Mouse (Mus musculus) stomach, postnatal 0 days (tissue): ENCODE measurements around the gene Creb5. TPM values are rescaled to one million over a fixed set of nuclear protein-coding genes. Genes with fewer than 3 reads are reported as not detected.
A peak's percentile ranks its signal among the peaks of the same experiment; 100 is the strongest.

Experiments used
- ATAC-seq: fragments of 200-750 bp; cut with Nextera tagmentation; 2 replicates; pipeline ENCODE4 v1.8.0; 2017; ENCODE audit not compliant: low FRiP score, low TSS enrichment
- DNase-seq: peaks from one replicate; pipeline ENCODE4 v3.0.0-alpha.2; 2016; ENCODE audit warnings: low spot score
- H3K27ac ChIP-seq: fragments of 300-500 bp; sonication (generic); replicated peaks from 2 replicates; pipeline ENCODE4 v1.5.1; 2014; ENCODE audit warnings: mild to moderate bottlenecking, control low read depth
- H3K27me3 ChIP-seq: fragments of 300-500 bp; sonication (generic); 2 replicates; pipeline ENCODE4 v1.6.1; 2014; ENCODE audit warnings: low read length; ENCODE audit not compliant: control insufficient read depth, insufficient read depth
- H3K36me3 ChIP-seq: fragments of 300-500 bp; sonication (generic); 2 replicates; pipeline ENCODE4 v1.6.1; 2014; ENCODE audit warnings: low read length, mixed read lengths; ENCODE audit not compliant: control insufficient read depth, insufficient read depth
- H3K4me1 ChIP-seq: fragments of 300-500 bp; sonication (generic); replicated peaks from 2 replicates; pipeline ENCODE4 v1.6.1; 2014; ENCODE audit warnings: antibody characterized with exemption; ENCODE audit not compliant: control insufficient read depth, insufficient read depth
- H3K4me2 ChIP-seq: fragments of 300-500 bp; sonication (generic); replicated peaks from 2 replicates; pipeline ENCODE4 v1.6.1; 2014; ENCODE audit warnings: low read depth, mild to moderate bottlenecking, control low read depth, moderate library complexity
- H3K4me3 ChIP-seq: fragments of 300-500 bp; sonication (generic); 2 replicates; pipeline ENCODE4 v1.5.1; 2014; ENCODE audit warnings: low read depth, low read length, control low read depth
- H3K9ac ChIP-seq: fragments of 300-500 bp; sonication (generic); 2 replicates; pipeline ENCODE4 v1.6.1; 2014; ENCODE audit warnings: mild to moderate bottlenecking, low read length, control low read depth, mixed read lengths
- H3K9me3 ChIP-seq: fragments of 300-500 bp; sonication (generic); 2 replicates; pipeline ENCODE4 v1.6.1; 2016; ENCODE audit warnings: low read length; ENCODE audit not compliant: control insufficient read depth
- CTCF ChIP-seq: IDR thresholded peaks from 2 replicates; pipeline ENCODE4 v1.5.1; 2016; ENCODE audit warnings: antibody characterized with exemption, low read depth, mild to moderate bottlenecking, moderate library complexity
- EP300 ChIP-seq: optimal IDR thresholded peaks from 2 replicates; pipeline ENCODE3; 2016; ENCODE audit warnings: antibody characterized with exemption
- WGBS: fragments of 180-500 bp; shearing (Covaris S2); extraction: QIAGEN DNeasy Blood & Tissue Kit; methylation state at CpG from one replicate; pipeline ENCODE4 v1.1.7; 2014; 5-methylcytosine and 5-hydroxymethylcytosine counted together
- polyA plus RNA-seq: library from polyadenylated mRNA; unstranded; fragments of >200 nt; fragmentation: Nextera tagmentation; extraction: Ambion mirVana; gene quantifications from 2 replicates; pipeline ENCODE4 v1.2.1, GENCODE M21; 2015

Gene Creb5
- polyA plus RNA-seq, 1 experiment from 2014 or later: 3.2 TPM

DNA sequence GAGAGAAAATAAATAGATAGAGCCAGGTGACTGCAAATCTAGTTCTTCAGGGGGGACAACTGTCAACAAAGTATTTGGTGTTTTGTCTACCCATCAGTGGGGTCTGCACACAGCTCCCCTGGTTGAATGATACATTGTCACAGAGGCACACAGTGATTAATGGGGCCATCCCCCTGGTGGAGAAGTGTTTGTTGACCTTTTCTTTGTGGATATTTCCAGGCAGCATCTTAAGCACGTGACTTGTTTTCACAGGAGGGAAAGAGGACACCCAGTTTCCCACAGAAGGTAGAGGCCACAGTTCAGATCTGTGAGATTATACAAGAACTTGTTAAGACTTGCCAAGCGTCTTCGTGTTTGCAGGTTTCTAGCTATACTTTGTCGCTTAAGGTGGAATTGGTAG lies 370.4 kb downstream of the Creb5 start:
- Histone ChIP-seq H3K4me1 (no peaks in the 10 kb centered on the region; the same call in 1 of the 2 replicates), H3K4me3 (no peak overlapping the region), H3K9ac (no peak overlapping the region), H3K4me2 (no peak overlapping the region), H3K27ac (no peak overlapping the region), H3K36me3 (no peaks in the 10 kb centered on the region), H3K9me3 (no peaks in the 10 kb centered on the region), H3K27me3 (no peaks in the 10 kb centered on the region)
- no peak for ATAC-seq
- TF ChIP-seq CTCF: 0 out of 2 replicates have a peak, but pooled peaks have one; percentile 20
- no peak for TF ChIP-seq EP300
- 60% methylated on average over 4 of the region's 4 CpGs for WGBS
- DNase-seq: no peak

DNA sequence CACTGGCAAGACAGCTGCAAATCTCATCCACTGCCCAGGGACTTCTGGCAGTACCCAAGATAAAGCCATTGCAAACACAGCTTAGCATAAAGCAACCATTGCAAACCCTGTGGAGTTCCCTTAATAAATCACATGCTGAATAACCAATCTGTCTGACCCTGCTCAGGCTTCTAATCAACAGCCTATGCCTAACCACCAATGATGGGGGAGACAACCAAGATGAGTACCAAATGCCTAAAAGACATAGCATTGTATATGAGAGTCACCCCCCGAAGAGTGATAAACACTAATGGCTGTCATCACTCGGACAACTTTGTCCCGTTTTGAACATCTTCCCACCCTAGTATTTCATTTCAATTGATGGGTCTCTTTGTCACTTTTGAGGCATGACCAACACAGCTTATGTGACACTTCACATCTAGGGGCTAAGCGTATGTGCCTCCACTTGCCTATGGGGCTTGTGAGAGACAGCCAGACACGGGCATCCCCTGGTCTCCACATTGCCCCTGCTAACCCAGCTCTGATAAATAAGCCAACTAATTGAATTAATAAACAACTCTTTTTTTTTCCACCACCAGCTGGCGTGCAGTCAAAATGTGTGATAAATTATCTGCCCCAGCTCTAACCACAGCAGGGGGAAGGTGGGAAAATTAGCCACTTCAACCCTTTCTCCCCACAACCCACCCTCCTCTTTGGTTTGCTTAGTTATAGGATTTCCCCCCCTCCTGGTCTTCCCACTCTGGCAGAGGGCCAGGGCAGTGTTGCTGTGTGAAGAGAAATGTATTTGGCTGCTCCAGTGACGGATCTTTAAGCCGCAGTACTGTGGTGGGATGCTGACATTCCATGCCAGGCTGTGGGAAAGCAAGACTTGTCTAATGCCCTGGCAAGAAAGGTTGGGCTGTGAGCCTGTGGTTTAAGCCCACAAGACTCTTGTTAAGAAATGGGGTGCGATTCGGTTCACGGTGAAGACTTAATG lies 376.1 kb downstream of the Creb5 start:
- no peak for DNase-seq
- ATAC-seq: no peak
- TF ChIP-seq EP300: no peak
- TF ChIP-seq CTCF: no peak

DNA sequence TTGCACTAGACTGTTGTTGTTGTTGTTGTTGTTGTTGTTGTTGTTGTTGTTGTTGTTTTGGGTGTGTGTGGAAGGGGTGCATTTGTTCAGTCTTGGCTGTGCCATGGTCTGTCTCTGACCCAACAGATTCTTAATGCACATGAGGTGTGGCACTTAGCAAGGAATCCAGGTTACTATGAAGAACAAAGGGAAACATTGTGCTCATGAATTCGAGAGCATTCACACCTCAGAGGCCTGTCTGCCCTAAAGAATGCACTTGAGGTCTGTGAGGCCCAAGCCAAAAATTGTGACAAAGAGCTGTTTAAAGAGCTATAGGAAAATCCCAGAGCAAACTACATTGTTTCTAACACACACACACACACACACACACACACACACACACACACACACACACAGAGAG lies 377.7 kb downstream of the Creb5 start:
- Histone ChIP-seq H3K9me3 (no peaks in the 10 kb centered on the region), H3K27me3 (no peaks in the 10 kb centered on the region), H3K9ac (no peak overlapping the region), H3K4me2 (no peak overlapping the region), H3K4me3 (no peak overlapping the region), H3K4me1 (no peaks in the 10 kb centered on the region), H3K27ac (no peak overlapping the region), H3K36me3 (no peaks in the 10 kb centered on the region)
- DNase-seq (no peak), ATAC-seq (0 out of 2 replicates have a peak, but pooled peaks have one; percentile 24)
- TF ChIP-seq CTCF: no peak
- no peak for TF ChIP-seq EP300
- 36% methylated on average over 1 of the region's 1 CpGs for WGBS

More for the DNA sequence above, 376.1 kb downstream of the Creb5 start:
- H3K4me2 ChIP-seq: no peak overlapping the region
- H3K4me3 ChIP-seq: no peak overlapping the region
- H3K4me1 ChIP-seq: no peaks in the 10 kb centered on the region
- no peaks in the 10 kb centered on the region for H3K36me3 ChIP-seq
- WGBS: 54% methylated on average over 11 of the region's 11 CpGs
- no peak overlapping the region for H3K9ac ChIP-seq
- H3K27me3 ChIP-seq: no peaks in the 10 kb centered on the region
- no peaks in the 10 kb centered on the region for H3K9me3 ChIP-seq
- no peak overlapping the region for H3K27ac ChIP-seq

DNA sequence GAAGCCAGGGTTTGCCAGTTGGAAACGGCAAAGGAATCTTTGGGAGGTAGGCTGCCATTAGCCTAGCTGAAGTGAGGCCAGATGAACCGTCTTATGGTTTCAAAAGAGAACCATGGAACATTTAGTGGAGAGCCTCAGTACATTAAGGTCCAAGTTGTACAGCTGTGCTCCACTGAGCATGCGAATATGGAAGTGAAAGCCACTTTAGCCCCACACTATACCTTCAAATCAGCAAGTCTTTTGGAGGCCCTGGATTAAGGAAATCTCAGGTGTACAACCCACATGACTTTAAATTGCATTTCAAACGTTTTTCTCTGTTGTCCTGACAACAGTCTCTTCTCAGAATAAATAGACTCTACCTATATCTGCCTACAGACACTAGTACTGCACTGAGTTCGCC lies 379.4 kb downstream of the Creb5 start:
- Histone ChIP-seq H3K9ac (no peak overlapping the region), H3K27ac (no peak overlapping the region), H3K36me3 (no peaks in the 10 kb centered on the region), H3K4me2 (no peak overlapping the region), H3K9me3 (no peaks in the 10 kb centered on the region), H3K4me3 (no peak overlapping the region), H3K4me1 (no peaks in the 10 kb centered on the region), H3K27me3 (no peaks in the 10 kb centered on the region)
- ATAC-seq: no peak
- WGBS: 75% methylated on average over 5 of the region's 5 CpGs
- TF ChIP-seq EP300 (no peak), CTCF (no peak)
- DNase-seq: no peak

DNA sequence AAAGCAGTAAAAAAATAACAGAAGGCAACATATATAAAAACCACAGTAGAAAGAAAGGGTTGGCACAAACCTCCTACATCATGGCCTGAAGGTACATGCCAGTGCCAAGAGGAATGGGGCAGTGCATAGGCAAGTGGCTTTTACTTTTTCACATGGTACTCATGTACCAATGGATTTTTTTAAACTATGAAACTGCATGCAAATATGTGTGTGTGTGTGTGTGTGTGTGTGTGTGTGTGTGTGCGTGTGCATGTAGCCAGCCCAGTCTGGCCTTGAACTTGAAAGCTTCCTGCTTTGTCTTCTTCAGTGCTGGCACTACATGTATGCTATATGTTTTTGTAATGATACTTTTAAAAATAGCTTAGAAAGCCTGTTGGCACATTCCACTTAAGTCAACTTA lies 391.2 kb downstream of the Creb5 start:
- ATAC-seq: no peak
- Histone ChIP-seq H3K4me2 (no peak overlapping the region), H3K27me3 (no peaks in the 10 kb centered on the region), H3K9ac (no peak overlapping the region), H3K4me3 (no peak overlapping the region), H3K4me1 (no peaks in the 10 kb centered on the region), H3K9me3 (no peaks in the 10 kb centered on the region), H3K27ac (no peak overlapping the region), H3K36me3 (no peaks in the 10 kb centered on the region)
- DNase-seq: no peak
- TF ChIP-seq EP300: no peak
- TF ChIP-seq CTCF: no peak
- WGBS: 90% methylated on average over 1 of the region's 1 CpGs

DNA sequence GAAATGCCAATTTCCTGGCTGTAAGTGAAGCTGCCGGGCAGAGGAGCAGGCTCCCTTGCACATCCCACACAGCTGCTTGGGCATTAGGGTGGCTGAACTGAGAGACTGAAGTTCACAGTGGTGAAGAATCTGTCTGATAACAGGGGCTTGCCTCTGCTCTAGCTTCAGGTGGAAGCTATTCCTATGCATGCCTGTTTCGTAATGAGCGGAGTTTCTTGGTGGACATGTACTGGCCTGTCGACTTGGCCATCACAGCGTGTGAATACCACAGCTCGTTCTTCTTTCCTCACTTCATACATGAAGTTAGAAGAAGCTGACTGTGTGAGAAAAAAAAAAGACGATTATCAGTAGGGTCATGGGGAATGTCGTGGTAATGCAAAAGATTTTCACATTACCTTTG lies 393.0 kb downstream of the Creb5 start:
- no peak for TF ChIP-seq EP300
- no peak for TF ChIP-seq CTCF
- ATAC-seq: no peak
- no peaks in the 10 kb centered on the region for H3K4me1 ChIP-seq
- no peaks in the 10 kb centered on the region for H3K27me3 ChIP-seq
- H3K27ac ChIP-seq: no peak overlapping the region
- WGBS: 84% methylated on average over 8 of the region's 8 CpGs
- DNase-seq: no peak
- no peak overlapping the region for H3K9ac ChIP-seq
- H3K36me3 ChIP-seq: no peaks in the 10 kb centered on the region
- H3K4me2 ChIP-seq: no peak overlapping the region
- H3K4me3 ChIP-seq: no peak overlapping the region
- no peaks in the 10 kb centered on the region for H3K9me3 ChIP-seq
